In the genomic region with DNA sequence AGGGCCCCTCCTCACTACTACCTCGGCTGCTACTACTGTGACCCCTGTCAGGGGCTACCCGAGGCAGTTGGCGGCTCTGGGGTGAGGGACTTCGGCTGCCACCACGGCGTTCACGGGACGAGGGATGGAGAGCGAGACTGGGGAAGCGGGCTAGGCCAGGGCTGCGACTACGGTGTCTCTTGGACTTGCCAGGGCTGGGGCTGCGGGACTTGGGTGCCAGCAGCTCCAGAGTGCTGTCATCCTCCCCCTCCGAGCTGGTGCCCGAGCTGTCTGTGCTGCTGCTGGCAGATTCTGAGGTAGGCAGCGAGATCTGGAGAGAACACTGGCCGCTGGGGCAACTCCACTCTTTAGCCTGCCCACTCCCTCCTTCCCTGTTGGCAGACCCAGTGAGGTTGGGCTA, we compare ENCODE assay signal across 16 mouse cellular contexts. TPM values are rescaled to one million over a fixed set of nuclear protein-coding genes. Genes with fewer than 3 reads are reported as not detected.
DNase-seq lines count a peak whose midpoint lies in the region; TF ChIP-seq lines count a peak whose summit lies in the region.
"Had no signal": no experiment of that assay in that cellular context is flagged by ENCODE, and none has a peak within 500 bp of the region (broad histone marks: within the 10 kb centered on the region; RNA-seq: fewer than 3 reads in every experiment).

No protein-coding gene starts in this region.

- H3K4me3 ChIP-seq in ES-E14 (ENCODE audit: insufficient read depth in 1 of 2, low read depth in 1 of 2, low read length in 2 of 2, poor library complexity in 1 of 2, severe bottlenecking in 1 of 2): peak overlapping the region; percentile 15 to 31; a peak in 2 of 4 replicates
- no peak overlapping the region for H3K4me3 ChIP-seq in limb, embryonic 10.5 days
- H3K4me3 ChIP-seq: heart, embryonic 15.5 days; liver, embryonic 15.5 days had no signal

- DNase-seq in cerebellum, postnatal 25 days: peak; percentile 24
- DNase-seq in cerebellum, adult 8-10 months: no peak
- DNase-seq in layer of hippocampus, adult 11-12 months (ENCODE audit: low spot score): peak; percentile 31
- no peak for DNase-seq in layer of hippocampus, postnatal 36 days
- DNase-seq in ES-E14 (ENCODE audit: low read depth, low spot score) (no peak), MN1 (ENCODE audit: low spot score) (no peak)
- no peak for DNase-seq in limb, embryonic 10.5 days (ENCODE audit: low spot score)
- DNase-seq in adrenal gland, adult 2 months: no peak
- DNase-seq: adrenal gland, adult 8-10 months; kidney, adult 9 months; left cerebral cortex, postnatal 4 days; lung, postnatal 14 days; retina, postnatal 1 day had no signal

- WGBS in limb, embryonic 10.5 days: 81% methylated on average over 17 of the region's 17 CpGs

- H3K9me3 ChIP-seq in ES-E14 (ENCODE audit: control insufficient read depth, insufficient read depth, low read depth, low read length): no peaks in the 10 kb centered on the region
- no peaks in the 10 kb centered on the region for H3K9me3 ChIP-seq in limb, embryonic 10.5 days (replicated peaks)
- H3K9me3 ChIP-seq: heart, embryonic 15.5 days; liver, embryonic 15.5 days had no signal

- H3K4me1 ChIP-seq in ES-E14 (ENCODE audit: control insufficient read depth in 2 of 2, insufficient read depth in 2 of 2, low read length in 2 of 2, poor library complexity in 1 of 2): peaks cover 0 to 6% of the 10 kb centered on the region in 2 experiments; a peak in 1 of 4 replicates
- H3K4me1 ChIP-seq in limb, embryonic 10.5 days: peaks cover 15% of the 10 kb centered on the region

- no peaks in the 10 kb centered on the region for H3K36me3 ChIP-seq in ES-E14 (ENCODE audit: control insufficient read depth, insufficient read depth, low read length, poor library complexity, severe bottlenecking)
- H3K36me3 ChIP-seq in limb, embryonic 10.5 days: no peaks in the 10 kb centered on the region
- H3K36me3 ChIP-seq: heart, embryonic 15.5 days; liver, embryonic 15.5 days had no signal

- H3K27ac ChIP-seq in ES-E14 (ENCODE audit: insufficient read depth, low read depth, low read length, poor library complexity, severe bottlenecking): no peak overlapping the region
- H3K27ac ChIP-seq in limb, embryonic 10.5 days: peak overlapping the region; percentile 68
- H3K27ac ChIP-seq: heart, embryonic 15.5 days; liver, embryonic 15.5 days had no signal

- H3K27me3 ChIP-seq in limb, embryonic 10.5 days (ENCODE audit: low read depth, poor library complexity, severe bottlenecking): no peaks in the 10 kb centered on the region
- H3K27me3 ChIP-seq: heart, embryonic 15.5 days; liver, embryonic 15.5 days had no signal

- in situ Hi-C loops in ES-E14 (cut with MboI; ENCODE audit: low sequenced_read_pairs in 2 of 2, unreplicated experiment in 2 of 2): no loop called here

- H3K9ac ChIP-seq in ES-E14 (ENCODE audit: insufficient read depth, low read depth, low read length, poor library complexity, severe bottlenecking): peak overlapping the region; percentile 21; the same call in 1 of the 2 replicates
- H3K9ac ChIP-seq: heart, embryonic 15.5 days; liver, embryonic 15.5 days had no signal

TF ChIP-seq in ES-E14, 5 proteins besides CTCF, POLR2A, EP300 and RAD21:
- TF ChIP-seq ZNF384 (IDR thresholded peaks at IDR 0.05; ENCODE audit: low read depth, low read length) (no peak), MAFK (IDR thresholded peaks at IDR 0.05; ENCODE audit: insufficient read depth, low read depth, low read length) (no peak), HCFC1 (IDR thresholded peaks at IDR 0.05; ENCODE audit: borderline replicate concordance, insufficient read depth, low read length) (no peak), CHD2 (IDR thresholded peaks at IDR 0.05; ENCODE audit: low read depth, low read length) (no peak), ZC3H11A (IDR thresholded peaks at IDR 0.05; ENCODE audit: borderline replicate concordance, low read depth, low read length) (no peak)

RNA-seq across cellular contexts. Expression of gene Pla2g3, which starts 6.8 kb away (rescaled TPM):
- 1 to 10 TPM; 1.4 to 2.5 TPM for total RNA-seq in layer of hippocampus, postnatal 36 days (2021)
- total RNA-seq in ES-E14 (2012; rRNA removed): 0.16 TPM in 1 of 2 replicates, not detected in the other
- 1.2 and 1.5 TPM in 2 replicates for polyA plus RNA-seq in limb, embryonic 10.5 days (2016; fragmentation: Nextera tagmentation; extraction: Ambion mirVana)
- under 1 TPM in 1 of 2 experiments, not detected in 1; 0.14 TPM for total RNA-seq in adrenal gland, adult 2 months (2021)
- 0.52 and 0.65 TPM in 2 replicates for polyA plus RNA-seq in adrenal gland, adult 2 months (2012; rRNA removed)

RNA-seq across cellular contexts. Expression of gene Inpp5j, which starts 9.8 kb away (rescaled TPM):
- 10 to 100 TPM; 73.7 to 95.8 TPM for total RNA-seq in layer of hippocampus, postnatal 36 days (2021)
- 0.09 TPM in 1 of 2 replicates, not detected in the other for total RNA-seq in ES-E14 (2012; rRNA removed)
- polyA plus RNA-seq in limb, embryonic 10.5 days (2016; fragmentation: Nextera tagmentation; extraction: Ambion mirVana): 0.06 and 0.09 TPM in 2 replicates
- 1 to 10 TPM in 1 of 2 experiments, under 1 TPM in 1; 0.72 to 1.8 TPM for total RNA-seq in adrenal gland, adult 2 months (2021)
- polyA plus RNA-seq in adrenal gland, adult 2 months (2012; rRNA removed): 1.8 and 2.6 TPM in 2 replicates
- total RNA-seq: megakaryocyte-erythroid progenitor cell, adult 5-6 weeks had no signal

RNA-seq across cellular contexts. Expression of gene Selenom, which starts 19.6 kb away (rescaled TPM):
- total RNA-seq in layer of hippocampus, postnatal 36 days (2021): 100 to 1,000 TPM; 187 to 193 TPM
- total RNA-seq in ES-E14 (2012; rRNA removed): 43.8 and 50.3 TPM in 2 replicates
- polyA plus RNA-seq in limb, embryonic 10.5 days (2016; fragmentation: Nextera tagmentation; extraction: Ambion mirVana): 24.4 and 35.0 TPM in 2 replicates
- total RNA-seq in adrenal gland, adult 2 months (2021): 10 to 100 TPM; 31.7 to 54.5 TPM
- polyA plus RNA-seq in adrenal gland, adult 2 months (2012; rRNA removed): 89.0 and 131 TPM in 2 replicates
- total RNA-seq: megakaryocyte-erythroid progenitor cell, adult 5-6 weeks had no signal

RNA-seq across cellular contexts. Expression of gene Rnf185, which starts 42.7 kb away (rescaled TPM):
- total RNA-seq in layer of hippocampus, postnatal 36 days (2021): 10 to 100 TPM; 25.6 to 27.4 TPM
- total RNA-seq in ES-E14 (2012; rRNA removed): 9.3 and 15.5 TPM in 2 replicates
- polyA plus RNA-seq in limb, embryonic 10.5 days (2016; fragmentation: Nextera tagmentation; extraction: Ambion mirVana): 37.7 and 47.1 TPM in 2 replicates
- total RNA-seq in adrenal gland, adult 2 months (2021): 10 to 100 TPM; 33.5 to 36.8 TPM
- 23.0 and 33.2 TPM in 2 replicates for polyA plus RNA-seq in adrenal gland, adult 2 months (2012; rRNA removed)

RNA-seq across cellular contexts. Expression of gene Smtn, which starts 45.6 kb away (rescaled TPM):
- 10 to 100 TPM in 1 of 2 experiments, 1 to 10 TPM in 1; 7.0 to 11.8 TPM for total RNA-seq in layer of hippocampus, postnatal 36 days (2021)
- 17.3 and 19.0 TPM in 2 replicates for total RNA-seq in ES-E14 (2012; rRNA removed)
- polyA plus RNA-seq in limb, embryonic 10.5 days (2016; fragmentation: Nextera tagmentation; extraction: Ambion mirVana): 43.0 and 52.8 TPM in 2 replicates
- 10 to 100 TPM; 45.1 to 59.8 TPM for total RNA-seq in adrenal gland, adult 2 months (2021)
- polyA plus RNA-seq in adrenal gland, adult 2 months (2012; rRNA removed): 33.2 and 36.2 TPM in 2 replicates

Comparison
In these comparisons a context has a peak if more than half of its experiments do, and no peak if none do; other contexts are left out.
1. DNase-seq: peak in cerebellum, postnatal 25 days (2 of 2) and layer of hippocampus, adult 11-12 months (single experiment); none in cerebellum, adult 8-10 months (single experiment), layer of hippocampus, postnatal 36 days (0 of 2), ES-E14 (single experiment), limb, embryonic 10.5 days (single experiment), adrenal gland, adult 2 months (single experiment) and MN1 (single experiment).
2. RNA of gene Inpp5j, which starts 9.8 kb away (total RNA-seq): 73.7 to 95.8 TPM in layer of hippocampus, postnatal 36 days; 0.72 to 1.8 TPM in adrenal gland, adult 2 months and 0.09 TPM in ES-E14; every median in the first group is over 10 times any median in the second.